Comparison of ENCODE assay signal across 11 mouse cellular contexts in the genomic region with DNA sequence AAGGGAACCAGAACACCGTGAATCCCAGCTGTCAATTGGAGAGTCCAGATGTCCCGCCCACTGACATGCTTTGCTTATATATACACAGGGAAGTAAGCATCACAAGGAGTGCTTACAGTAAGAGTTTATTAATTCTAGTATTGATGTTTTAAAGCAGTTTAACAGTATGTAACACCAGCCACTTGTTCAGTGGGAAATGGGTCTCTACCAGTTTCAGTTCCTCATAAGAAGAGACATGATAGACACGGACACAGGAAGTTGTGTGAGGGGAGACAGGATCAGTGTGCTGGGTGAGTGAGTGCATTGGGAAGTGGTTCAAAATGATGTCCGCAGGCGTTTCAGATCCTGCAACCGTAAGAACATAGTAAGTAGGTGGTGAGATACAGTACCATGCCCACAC.
DNase-seq lines count a peak whose midpoint lies in the region; ATAC-seq lines count a peak whose summit lies in the region.
"Had no signal": no experiment of that assay in that cellular context is flagged by ENCODE, and none has a peak within 500 bp of the region (broad histone marks: within the 10 kb centered on the region; RNA-seq: fewer than 3 reads in every experiment).

No protein-coding gene starts in this region.

- no peak overlapping the region for H3K9ac ChIP-seq in liver, embryonic 13.5 days
- H3K9ac ChIP-seq: midbrain, embryonic 15.5 days; neural tube, embryonic 15.5 days; stomach, embryonic 15.5 days had no signal

- peak overlapping the region; percentile 19 for H3K4me2 ChIP-seq in liver, embryonic 13.5 days
- H3K4me2 ChIP-seq: midbrain, embryonic 15.5 days; neural tube, embryonic 15.5 days; stomach, embryonic 15.5 days had no signal

- no peaks in the 10 kb centered on the region for H3K27me3 ChIP-seq in liver, embryonic 13.5 days
- H3K27me3 ChIP-seq: midbrain, embryonic 15.5 days; neural tube, embryonic 15.5 days; stomach, embryonic 15.5 days had no signal

- ATAC-seq in frontal cortex, adult (ENCODE audit: low TSS enrichment): peak; percentile 38
- ATAC-seq in liver, embryonic 13.5 days (ENCODE audit: low read depth): no peak
- peak; percentile 60 to 65; a peak in 3 of 4 replicates for ATAC-seq in hematopoietic stem cell, adult 5-6 weeks (replicated peaks in 1 of 2; ENCODE audit: insufficient read depth in 1 of 2, low FRiP score in 2 of 2, low TSS enrichment in 1 of 2, low read depth in 1 of 2, poor library complexity in 2 of 2, severe bottlenecking in 2 of 2)
- peak; percentile 84 for ATAC-seq in monocyte, adult 5-6 weeks (replicated peaks; ENCODE audit: insufficient number of reproducible peaks, low FRiP score, low TSS enrichment, poor library complexity, severe bottlenecking)

- peaks cover 93% of the 10 kb centered on the region for H3K4me1 ChIP-seq in liver, embryonic 13.5 days (replicated peaks)
- H3K4me1 ChIP-seq: midbrain, embryonic 15.5 days had no signal

- no peaks in the 10 kb centered on the region; the same call in 1 of the 2 replicates for H3K36me3 ChIP-seq in liver, embryonic 13.5 days
- H3K36me3 ChIP-seq: midbrain, embryonic 15.5 days; neural tube, embryonic 15.5 days; stomach, embryonic 15.5 days had no signal

- no peak overlapping the region for H3K4me3 ChIP-seq in liver, embryonic 13.5 days (replicated peaks)
- H3K4me3 ChIP-seq: midbrain, embryonic 15.5 days; neural tube, embryonic 15.5 days; stomach, embryonic 15.5 days had no signal

- 0 out of 2 replicates have a peak overlapping the region, but pooled peaks have one; percentile 8 for H3K27ac ChIP-seq in liver, embryonic 13.5 days
- H3K27ac ChIP-seq: midbrain, embryonic 15.5 days; neural tube, embryonic 15.5 days; stomach, embryonic 15.5 days had no signal

- no peaks in the 10 kb centered on the region for H3K9me3 ChIP-seq in liver, embryonic 13.5 days (replicated peaks)
- H3K9me3 ChIP-seq: midbrain, embryonic 15.5 days; neural tube, embryonic 15.5 days; stomach, embryonic 15.5 days had no signal

- WGBS in liver, embryonic 13.5 days (ENCODE audit: insufficient replicate concordance): 46% methylated on average over 6 of the region's 6 CpGs

- DNase-seq in frontal cortex, postnatal 36 days (ENCODE audit: low spot score in 2 of 2): no peak
- DNase-seq in liver, embryonic 13.5 days: no peak
- DNase-seq in liver: no peak
- no peak for DNase-seq in urinary bladder, adult 2 months (ENCODE audit: low spot score)
- DNase-seq in layer of hippocampus, postnatal 10 days (ENCODE audit: low spot score in 2 of 2): no peak
